Mouse (Mus musculus): ENCODE results near the gene Hmcn2. TPM values are rescaled to one million over a fixed set of nuclear protein-coding genes. Genes with fewer than 3 reads are reported as not detected.

Gene Hmcn2
- total RNA-seq, 2 experiments from 2014 or later, result 13.2 to 14.5 TPM

DNA sequence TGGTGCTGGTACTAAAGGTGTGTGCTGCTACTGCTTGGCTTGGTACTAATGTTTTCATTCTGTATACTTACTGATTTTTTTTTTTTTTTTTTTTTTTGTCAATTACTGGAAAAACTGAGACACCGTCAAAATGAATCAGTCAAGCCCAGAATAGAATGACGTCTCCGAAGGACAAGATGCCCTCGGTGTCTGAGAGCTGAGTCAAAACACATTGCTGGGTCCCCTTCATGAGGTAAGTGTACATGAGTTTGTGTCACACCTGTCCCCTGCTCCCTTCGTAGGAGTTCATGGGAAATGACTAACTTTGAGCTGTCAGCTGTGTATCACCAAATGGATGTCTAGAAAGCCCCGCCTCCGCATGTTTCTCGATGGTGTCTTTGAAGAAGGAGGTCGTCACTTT is 11.0 kb upstream of the Hmcn2 start:
- intact Hi-C loops (cut with DNase I), result no loop called here
- no peak for DNase-seq (ENCODE audit: low spot score)

DNA sequence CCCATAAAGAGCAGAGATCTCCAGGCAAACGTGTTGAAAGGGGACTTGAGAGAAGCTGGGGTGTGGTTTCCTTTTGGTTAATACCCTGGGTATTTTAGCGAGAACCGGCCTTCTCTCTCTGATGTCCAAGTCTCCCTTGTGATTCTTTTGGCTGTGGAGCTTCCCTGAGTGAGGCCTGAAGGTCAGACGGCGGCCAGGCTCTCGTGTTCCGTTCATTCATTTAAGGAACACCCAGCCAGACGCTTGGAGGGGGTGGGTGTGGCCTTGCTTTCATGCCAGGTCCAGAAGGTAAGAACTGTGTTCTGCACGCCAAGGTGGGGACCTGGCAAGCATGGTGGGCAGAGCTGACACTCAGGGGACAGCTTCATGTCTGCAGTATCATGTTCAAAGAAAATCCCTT is 10.0 kb upstream of the Hmcn2 start:
- no peak for DNase-seq (ENCODE audit: low spot score)
- intact Hi-C loops (cut with DNase I), result no loop called here

DNA sequence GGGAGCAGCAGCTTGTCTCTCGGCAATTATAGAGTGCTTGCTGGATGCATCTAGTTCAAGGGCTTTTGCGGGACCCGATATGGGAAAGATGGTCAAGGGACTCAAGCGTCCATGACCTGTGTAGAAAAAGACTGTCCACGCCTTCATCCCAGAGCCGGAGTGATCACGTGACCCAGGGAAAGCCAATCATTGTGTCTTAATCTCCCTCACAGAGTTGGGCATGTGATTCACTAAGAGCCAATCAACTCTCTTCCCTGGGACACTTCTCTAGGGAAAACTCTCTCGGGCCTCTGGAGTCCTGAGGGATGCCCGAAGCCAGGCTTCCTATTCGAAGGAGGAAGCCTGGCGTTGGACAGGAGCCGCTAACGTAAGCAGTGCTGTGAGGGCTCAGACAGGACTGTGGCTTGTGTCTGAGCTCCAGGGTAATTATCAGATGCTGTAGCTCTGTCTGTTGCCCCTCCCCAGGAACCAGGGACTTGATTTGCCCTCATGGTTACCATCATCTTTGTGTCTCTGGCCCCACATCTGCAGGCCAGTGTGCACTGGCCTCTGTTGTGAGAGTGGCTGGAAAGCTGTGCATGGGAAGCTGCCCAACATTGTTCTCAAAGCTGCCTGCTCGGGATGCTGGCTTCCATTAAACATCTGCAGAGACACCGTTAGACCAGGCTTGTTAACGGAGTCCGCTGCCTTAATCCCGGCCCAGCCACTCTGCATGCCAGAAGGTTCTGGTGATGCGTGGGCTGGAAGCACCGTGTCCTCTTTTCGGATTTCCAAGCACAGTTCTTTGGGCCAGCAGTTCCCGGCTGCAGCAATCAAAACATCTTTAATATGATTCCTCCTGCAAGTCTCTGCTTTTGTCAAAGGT is 9.2 kb upstream of the Hmcn2 start:
- no peak for DNase-seq (ENCODE audit: low spot score)
- intact Hi-C loops (cut with DNase I), result no loop called here

DNA sequence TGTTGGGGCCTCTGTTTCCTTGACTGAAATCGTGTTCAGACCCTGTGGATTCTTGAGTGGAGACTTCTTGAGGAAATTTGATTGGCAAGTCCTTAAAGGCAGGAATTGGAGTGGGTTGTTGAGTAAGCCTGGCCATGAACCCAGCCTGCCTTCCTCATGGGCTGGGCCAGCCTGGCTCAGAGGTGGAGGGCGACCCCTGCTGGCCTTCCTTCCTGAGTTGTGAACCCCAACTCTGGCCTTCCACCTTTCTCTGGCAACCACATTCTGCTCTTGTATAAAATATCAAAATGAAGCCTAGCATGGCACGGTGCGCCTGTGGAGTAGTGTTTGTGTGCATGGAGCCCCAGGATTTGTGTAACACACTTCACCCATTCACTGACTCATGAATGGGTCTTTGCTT is 8.5 kb upstream of the Hmcn2 start:
- no peak for DNase-seq (ENCODE audit: low spot score)
- intact Hi-C loops (cut with DNase I), result no loop called here

DNA sequence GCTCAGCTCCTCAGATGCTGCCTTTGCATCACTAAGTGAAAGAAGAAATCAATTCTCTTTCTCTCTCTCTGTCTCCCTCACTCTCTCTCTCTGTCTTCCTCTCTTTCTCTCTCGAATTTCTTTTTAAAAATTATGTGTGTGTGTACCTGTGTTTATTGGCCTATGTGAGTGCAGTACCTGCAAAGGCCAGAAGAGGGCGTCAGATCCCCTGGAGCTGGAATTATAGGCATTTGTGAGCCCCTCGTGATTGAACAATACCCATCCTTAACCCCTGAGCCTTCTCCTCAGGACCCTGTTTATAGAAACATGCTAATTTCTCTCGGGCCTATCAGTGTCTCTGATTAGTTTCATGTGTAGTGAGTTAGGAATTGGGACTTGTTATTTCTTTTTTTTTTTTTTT is 6.0 kb upstream of the Hmcn2 start:
- intact Hi-C loops (cut with DNase I), result no loop called here
- DNase-seq (ENCODE audit: low spot score), result no peak

DNA sequence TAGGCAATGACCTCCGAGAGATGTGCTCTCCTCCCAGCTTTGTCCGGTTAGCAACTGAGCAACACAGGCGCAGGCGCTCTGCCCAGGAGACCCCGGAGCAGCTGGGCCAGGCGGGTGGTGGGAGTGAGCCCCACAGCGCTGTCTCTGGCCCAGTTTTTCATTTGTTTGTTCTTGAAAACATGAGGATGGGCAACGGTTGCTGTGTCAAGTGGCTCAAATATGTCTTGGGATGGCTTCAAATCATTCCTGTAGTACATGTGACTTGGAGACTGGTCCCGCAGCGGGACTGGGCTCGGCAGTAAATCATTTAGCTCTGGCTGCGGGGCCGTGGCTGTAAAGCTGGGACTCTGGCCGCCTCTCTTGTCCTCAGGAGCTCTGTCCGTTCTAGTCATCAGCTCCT is 4.7 kb upstream of the Hmcn2 start:
- DNase-seq (ENCODE audit: low spot score), result no peak
- intact Hi-C loops (cut with DNase I), result no loop called here

GRCm38 (mm10) chr2:31318162-31318561 is 3.9 kb downstream of the Hmcn2 start:
- intact Hi-C loops (cut with DNase I), result no loop called here
- DNase-seq (ENCODE audit: low spot score), result no peak

GRCm38 (mm10) chr2:31319200-31319599 is 5.0 kb downstream of the Hmcn2 start:
- no peak for DNase-seq (ENCODE audit: low spot score)
- intact Hi-C loops (cut with DNase I), result no loop called here

GRCm38 (mm10) chr2:31327186-31327585 is 13.0 kb downstream of the Hmcn2 start:
- intact Hi-C loops (cut with DNase I), result no loop called here
- DNase-seq (ENCODE audit: low spot score), result no peak

GRCm38 (mm10) chr2:31337706-31338330 is 23.6 kb downstream of the Hmcn2 start:
- intact Hi-C loops (cut with DNase I), result no loop called here
- no peak for DNase-seq (ENCODE audit: low spot score)

GRCm38 (mm10) chr2:31339826-31340225 is 25.6 kb downstream of the Hmcn2 start:
- DNase-seq (ENCODE audit: low spot score), result peak; percentile 75

GRCm38 (mm10) chr2:31341726-31342535 is 27.7 kb downstream of the Hmcn2 start:
- peak; percentile 35 for DNase-seq (ENCODE audit: low spot score)
- intact Hi-C loops (cut with DNase I), result no loop called here

More at GRCm38 (mm10) chr2:31339826-31340225, 25.6 kb downstream of the Hmcn2 start:
- intact Hi-C loops (cut with DNase I), result no loop called here

GRCm38 (mm10) chr2:31346096-31346495 is 31.9 kb downstream of the Hmcn2 start:
- intact Hi-C loops (cut with DNase I), result no loop called here
- no peak for DNase-seq (ENCODE audit: low spot score)

GRCm38 (mm10) chr2:31348373-31348772 is 34.2 kb downstream of the Hmcn2 start:
- DNase-seq (ENCODE audit: low spot score), result peak; percentile 60
- intact Hi-C loops (cut with DNase I), result no loop called here

GRCm38 (mm10) chr2:31348850-31349249 is 34.6 kb downstream of the Hmcn2 start:
- no peak for DNase-seq (ENCODE audit: low spot score)
- intact Hi-C loops (cut with DNase I), result no loop called here

DNA sequence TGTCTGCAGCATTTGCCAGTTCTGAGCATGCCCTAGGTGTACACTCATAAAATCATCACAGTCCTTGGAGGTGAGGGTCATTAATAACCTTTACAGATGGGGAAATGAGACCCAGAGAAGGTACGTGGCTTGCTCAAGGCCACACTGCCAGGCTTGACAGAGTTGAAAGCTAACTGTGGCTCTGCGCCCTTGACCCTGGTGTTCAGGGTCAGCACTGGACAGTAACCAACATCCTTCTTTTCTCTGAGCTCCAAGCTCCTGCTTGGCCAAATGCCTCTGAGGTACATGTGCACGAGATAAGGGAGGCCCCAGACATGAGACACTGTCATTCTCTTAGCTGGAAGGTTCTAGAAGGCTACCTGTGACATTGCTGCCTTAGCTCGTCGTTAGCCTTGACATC is 42.6 kb downstream of the Hmcn2 start:
- DNase-seq (ENCODE audit: low spot score), result no peak
- intact Hi-C loops (cut with DNase I), result no loop called here

- intact Hi-C loops (cut with DNase I), result no loop called here
- no peak for DNase-seq (ENCODE audit: low spot score)
These were observed 45.1 kb downstream of the Hmcn2 start for GRCm38 (mm10) chr2:31359316-31359715.

GRCm38 (mm10) chr2:31367186-31367585 is 53.0 kb downstream of the Hmcn2 start:
- no peak for DNase-seq (ENCODE audit: low spot score)
- intact Hi-C loops (cut with DNase I), result no loop called here

- intact Hi-C loops (cut with DNase I), result no loop called here
- DNase-seq (ENCODE audit: low spot score), result peak; percentile 56
These were observed 57.2 kb downstream of the Hmcn2 start for GRCm38 (mm10) chr2:31371396-31371795.

GRCm38 (mm10) chr2:31372186-31372585 is 58.0 kb downstream of the Hmcn2 start:
- intact Hi-C loops (cut with DNase I), result no loop called here
- DNase-seq (ENCODE audit: low spot score), result no peak

GRCm38 (mm10) chr2:31374415-31374814 is 60.2 kb downstream of the Hmcn2 start:
- peak; percentile 46 for DNase-seq (ENCODE audit: low spot score)
- intact Hi-C loops (cut with DNase I), result no loop called here
